Mouse (Mus musculus) lung, postnatal 0 days (tissue): ENCODE measurements at regions not wholly inside any gene's neighbourhood (a gene's known extent, or its start where the extent isn't known, plus 50 kb on each side); places are given as distances from the start of the nearest gene placed in this dataset.

Experiments
- ATAC-seq: fragments of 200-750 bp; cut with Nextera tagmentation; 2 replicates; pipeline ENCODE4 v1.8.0; 2017; ENCODE audit warnings: moderate library complexity
- DNase-seq: peaks from one replicate; pipeline ENCODE4 v3.0.0-alpha.2; 2016; ENCODE audit warnings: low spot score
- H3K27ac ChIP-seq: fragments of 300-500 bp; sonication (generic); 2 replicates; pipeline ENCODE4 v1.5.1; 2014; ENCODE audit warnings: antibody characterized with exemption, mild to moderate bottlenecking, low read length, mixed read lengths
- H3K27me3 ChIP-seq: fragments of 300-500 bp; sonication (generic); replicated peaks from 2 replicates; pipeline ENCODE4 v1.6.1; 2014; ENCODE audit warnings: low read length, mixed read lengths; ENCODE audit not compliant: insufficient read depth
- H3K36me3 ChIP-seq: fragments of 300-500 bp; sonication (generic); 2 replicates; pipeline ENCODE4 v1.6.1; 2014; ENCODE audit warnings: low read length, mixed read lengths; ENCODE audit not compliant: insufficient read depth
- H3K4me1 ChIP-seq: fragments of 300-500 bp; sonication (generic); 2 replicates; pipeline ENCODE4 v1.6.1; 2014; ENCODE audit warnings: antibody characterized with exemption, low read depth, low read length, mixed read lengths; ENCODE audit not compliant: insufficient read depth
- H3K4me2 ChIP-seq: fragments of 300-500 bp; sonication (generic); replicated peaks from 2 replicates; pipeline ENCODE4 v1.6.1; 2014; ENCODE audit warnings: low read depth, mild to moderate bottlenecking, low read length, moderate library complexity, mixed read lengths
- H3K4me3 ChIP-seq: fragments of 300-500 bp; sonication (generic); 2 replicates; pipeline ENCODE4 v1.5.1; 2014; ENCODE audit warnings: low read depth, low read length
- H3K9ac ChIP-seq: fragments of 300-500 bp; sonication (generic); replicated peaks from 2 replicates; pipeline ENCODE4 v1.6.1; 2014; ENCODE audit warnings: low read depth, mild to moderate bottlenecking
- H3K9me3 ChIP-seq: fragments of 300-500 bp; sonication (generic); 2 replicates; pipeline ENCODE4 v1.6.1; 2016; ENCODE audit warnings: low read length, mixed read lengths
- CTCF ChIP-seq: IDR thresholded peaks from 2 replicates; pipeline ENCODE4 v1.5.1; 2016; ENCODE audit warnings: antibody characterized with exemption, mild to moderate bottlenecking
- EP300 ChIP-seq: IDR thresholded peaks from 2 replicates; pipeline ENCODE4 v1.6.1; 2016; ENCODE audit warnings: antibody characterized with exemption, mild to moderate bottlenecking, control low read depth
- WGBS: fragments of 180-500 bp; shearing (Covaris S2); extraction: QIAGEN DNeasy Blood & Tissue Kit; methylation state at CpG from one replicate; pipeline ENCODE4 v1.1.7; 2014; 5-methylcytosine and 5-hydroxymethylcytosine counted together

GRCm38 (mm10) chr1:128762854-128763253, 170.8 kb upstream of the Cxcr4 start:
- no peak for TF ChIP-seq CTCF
- no peak for TF ChIP-seq EP300
- H3K4me2 ChIP-seq: no peak overlapping the region
- 89% methylated on average over 4 of the region's 4 CpGs for WGBS
- H3K9ac ChIP-seq: no peak overlapping the region
- no peak overlapping the region for H3K27ac ChIP-seq
- DNase-seq: no peak
- no peak overlapping the region for H3K4me3 ChIP-seq
- no peaks in the 10 kb centered on the region for H3K9me3 ChIP-seq
- H3K4me1 ChIP-seq: no peaks in the 10 kb centered on the region
- no peak for ATAC-seq
- H3K27me3 ChIP-seq: no peaks in the 10 kb centered on the region
- H3K36me3 ChIP-seq: no peaks in the 10 kb centered on the region

GRCm38 (mm10) chr1:128762076-128762475, 170.0 kb upstream of the Cxcr4 start:
- no peak for DNase-seq
- Histone ChIP-seq H3K27ac (no peak overlapping the region), H3K4me2 (no peak overlapping the region), H3K4me1 (no peaks in the 10 kb centered on the region), H3K36me3 (no peaks in the 10 kb centered on the region), H3K4me3 (no peak overlapping the region), H3K27me3 (no peaks in the 10 kb centered on the region), H3K9ac (no peak overlapping the region), H3K9me3 (no peaks in the 10 kb centered on the region)
- 69% methylated on average over 5 of the region's 5 CpGs for WGBS
- no peak for ATAC-seq
- no peak for TF ChIP-seq CTCF
- no peak for TF ChIP-seq EP300

GRCm38 (mm10) chr1:128758802-128759481, 166.8 kb upstream of the Cxcr4 start:
- Histone ChIP-seq H3K9me3 (no peaks in the 10 kb centered on the region), H3K4me2 (no peak overlapping the region), H3K4me3 (no peak overlapping the region), H3K36me3 (no peaks in the 10 kb centered on the region), H3K27ac (no peak overlapping the region), H3K27me3 (no peaks in the 10 kb centered on the region), H3K4me1 (no peaks in the 10 kb centered on the region), H3K9ac (no peak overlapping the region)
- TF ChIP-seq EP300: no peak
- no peak for TF ChIP-seq CTCF
- no peak for ATAC-seq
- 89% methylated on average over 11 of the region's 11 CpGs for WGBS
- no peak for DNase-seq

GRCm38 (mm10) chr1:128758294-128758801, 166.3 kb upstream of the Cxcr4 start:
- H3K4me2 ChIP-seq: no peak overlapping the region
- no peak overlapping the region for H3K4me3 ChIP-seq
- no peak for DNase-seq
- no peaks in the 10 kb centered on the region for H3K4me1 ChIP-seq
- 66% methylated on average over 13 of the region's 13 CpGs for WGBS
- H3K27me3 ChIP-seq: no peaks in the 10 kb centered on the region
- H3K27ac ChIP-seq: no peak overlapping the region
- no peak overlapping the region for H3K9ac ChIP-seq
- ATAC-seq: no peak
- H3K9me3 ChIP-seq: no peaks in the 10 kb centered on the region
- no peaks in the 10 kb centered on the region for H3K36me3 ChIP-seq
- TF ChIP-seq CTCF (no peak), EP300 (no peak)

- no peak overlapping the region for H3K9ac ChIP-seq
- no peaks in the 10 kb centered on the region for H3K9me3 ChIP-seq
- no peaks in the 10 kb centered on the region for H3K27me3 ChIP-seq
- no peak overlapping the region for H3K4me3 ChIP-seq
- H3K4me1 ChIP-seq: no peaks in the 10 kb centered on the region
- DNase-seq (no peak), ATAC-seq (no peak)
- no peak overlapping the region for H3K4me2 ChIP-seq
- H3K27ac ChIP-seq: no peak overlapping the region
- no peaks in the 10 kb centered on the region for H3K36me3 ChIP-seq
- WGBS: 70% methylated on average over 3 of the region's 3 CpGs
- TF ChIP-seq CTCF (no peak), EP300 (no peak)
Observed at GRCm38 (mm10) chr1:128753427-128754012, 161.4 kb upstream of the Cxcr4 start.

GRCm38 (mm10) chr1:128749437-128749994, 157.4 kb upstream of the Cxcr4 start:
- TF ChIP-seq EP300: no peak
- no peak for TF ChIP-seq CTCF
- 67% methylated on average over 5 of the region's 5 CpGs for WGBS
- H3K9ac ChIP-seq: no peak overlapping the region
- no peaks in the 10 kb centered on the region for H3K27me3 ChIP-seq
- H3K36me3 ChIP-seq: no peaks in the 10 kb centered on the region
- no peak overlapping the region for H3K27ac ChIP-seq
- H3K4me3 ChIP-seq: no peak overlapping the region
- H3K4me1 ChIP-seq: no peaks in the 10 kb centered on the region
- ATAC-seq: no peak
- H3K9me3 ChIP-seq: no peaks in the 10 kb centered on the region
- H3K4me2 ChIP-seq: no peak overlapping the region
- no peak for DNase-seq
